Mouse (Mus musculus): Measurements from ENCODE around the gene Cxcl10. TPM values are rescaled to one million over a fixed set of nuclear protein-coding genes. Genes with fewer than 3 reads are reported as not detected.
A peak's percentile ranks its signal among the peaks of the same experiment; 100 is the strongest.

Gene Cxcl10
- polyA plus RNA-seq, 1 experiment from 2014 or later, result 1.1 TPM

DNA sequence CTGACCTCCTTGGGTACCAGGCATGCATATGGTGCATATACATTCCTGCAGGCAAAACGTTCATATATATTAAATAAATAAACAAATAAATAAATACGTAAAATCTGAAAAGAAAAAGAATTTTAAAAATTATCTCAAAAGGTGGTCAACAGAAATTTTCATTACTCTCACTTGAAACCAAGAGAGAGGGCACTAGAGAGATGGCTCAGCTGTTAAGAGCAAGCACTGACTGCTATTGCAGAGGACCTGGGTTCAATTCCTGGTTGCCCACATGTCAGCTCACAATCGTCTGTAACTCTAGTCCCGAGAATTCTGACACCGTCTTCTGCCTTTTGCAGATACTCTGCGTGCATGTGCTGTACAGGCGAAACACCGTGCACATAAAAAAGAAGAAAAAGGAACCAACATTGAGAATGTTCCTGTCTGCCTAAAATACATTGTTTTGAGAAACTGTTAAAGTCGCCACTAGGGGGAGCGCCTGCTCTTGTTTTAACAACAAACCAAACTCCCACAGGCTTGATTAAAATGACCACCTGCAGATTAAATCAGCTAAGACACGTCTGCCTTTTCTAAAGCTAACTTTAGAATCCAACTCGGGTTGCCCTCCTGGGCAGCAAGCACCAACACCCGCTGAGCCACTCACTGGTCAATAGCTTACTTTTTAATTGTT, 36.5 kb downstream of the Cxcl10 start:
- no peaks in the 10 kb centered on the region for H3K36me3 ChIP-seq

GRCm38 (mm10) chr5:92309681-92310511, 38.8 kb downstream of the Cxcl10 start, which contains the start of gene Sdad1:
Gene Sdad1, minus strand, starts transcription at chr5:92310479.
- H3K9ac ChIP-seq, result peak within 1 kb of the TSS; percentile 71
- peaks cover 17% of the 10 kb centered on the region for H3K36me3 ChIP-seq
- peak within 1 kb of the TSS; percentile 79 for H3K27ac ChIP-seq
- peak within 1 kb of the TSS; percentile 61 for H3K4me2 ChIP-seq
- ATAC-seq (ENCODE audit: insufficient number of reproducible peaks, low FRiP score, low TSS enrichment, low read depth), result peak; percentile 87
- no peaks in the 10 kb centered on the region for H3K9me3 ChIP-seq
- no peaks in the 10 kb centered on the region for H3K27me3 ChIP-seq
- peaks cover 21% of the 10 kb centered on the region for H3K4me1 ChIP-seq
- 2% methylated on average over 41 of the region's 41 CpGs for WGBS
- H3K4me3 ChIP-seq, result peak within 1 kb of the TSS; percentile 85

More for the DNA sequence above, 36.5 kb downstream of the Cxcl10 start:
- 14% methylated on average over 13 of the region's 13 CpGs for WGBS
- no peak overlapping the region for H3K27ac ChIP-seq
- ATAC-seq (ENCODE audit: insufficient number of reproducible peaks, low FRiP score, low TSS enrichment, low read depth), result no peak
- no peak overlapping the region for H3K4me2 ChIP-seq
- peaks cover 21% of the 10 kb centered on the region for H3K4me1 ChIP-seq
- no peaks in the 10 kb centered on the region for H3K9me3 ChIP-seq
- no peaks in the 10 kb centered on the region for H3K27me3 ChIP-seq
- no peak overlapping the region for H3K4me3 ChIP-seq
- H3K9ac ChIP-seq, result no peak overlapping the region

- H3K9me3 ChIP-seq, result no peaks in the 10 kb centered on the region
- H3K4me3 ChIP-seq, result no peak overlapping the region
- no peaks in the 10 kb centered on the region for H3K27me3 ChIP-seq
- 84% methylated on average over 3 of the region's 3 CpGs for WGBS
- no peak for ATAC-seq (ENCODE audit: insufficient number of reproducible peaks, low FRiP score, low TSS enrichment, low read depth)
- no peak overlapping the region for H3K4me2 ChIP-seq
- H3K27ac ChIP-seq, result no peak overlapping the region
- peaks cover 72% of the 10 kb centered on the region for H3K36me3 ChIP-seq
- H3K9ac ChIP-seq, result no peak overlapping the region
- H3K4me1 ChIP-seq, result peaks cover 13% of the 10 kb centered on the region
Measured at GRCm38 (mm10) chr5:92304291-92304690, 44.4 kb downstream of the Cxcl10 start.

GRCm38 (mm10) chr5:92302149-92302840, 46.4 kb downstream of the Cxcl10 start:
- 89% methylated on average over 13 of the region's 13 CpGs for WGBS
- H3K9ac ChIP-seq, result no peak overlapping the region
- peaks cover 88% of the 10 kb centered on the region for H3K36me3 ChIP-seq

More at GRCm38 (mm10) chr5:92302149-92302840, 46.4 kb downstream of the Cxcl10 start:
- Histone ChIP-seq H3K4me2 (no peak overlapping the region), H3K27me3 (no peaks in the 10 kb centered on the region), H3K4me3 (no peak overlapping the region), H3K27ac (no peak overlapping the region), H3K4me1 (0 out of 2 replicates have a peak, but pooled peaks cover 1% of the 10 kb centered on the region), H3K9me3 (no peaks in the 10 kb centered on the region)
- ATAC-seq (ENCODE audit: insufficient number of reproducible peaks, low FRiP score, low TSS enrichment, low read depth), result no peak

Other genes with a start within 250 kb of the Cxcl10 start
- 51.9 and 53.1 TPM in 2 replicates for gene Uso1, start 211.0 kb downstream of the Cxcl10 start, polyA plus RNA-seq (2015; fragmentation: Nextera tagmentation; extraction: Ambion mirVana)
- gene U90926, start 133.5 kb downstream of the Cxcl10 start, polyA plus RNA-seq (2015; fragmentation: Nextera tagmentation; extraction: Ambion mirVana), result not detected in 2 replicates
- gene Ppef2, start 92.6 kb downstream of the Cxcl10 start, polyA plus RNA-seq (2015; fragmentation: Nextera tagmentation; extraction: Ambion mirVana), result 0.12 and 0.19 TPM in 2 replicates
- 22.1 and 23.1 TPM in 2 replicates for gene Naaa, start 70.7 kb downstream of the Cxcl10 start, polyA plus RNA-seq (2015; fragmentation: Nextera tagmentation; extraction: Ambion mirVana)
- gene Sdad1, start 38.4 kb downstream of the Cxcl10 start, polyA plus RNA-seq (2015; fragmentation: Nextera tagmentation; extraction: Ambion mirVana), result 37.1 and 40.5 TPM in 2 replicates
- 0.31 and 0.55 TPM in 2 replicates for gene Cxcl9, start 20.8 kb downstream of the Cxcl10 start, polyA plus RNA-seq (2015; fragmentation: Nextera tagmentation; extraction: Ambion mirVana)
- gene Art3, start 17.1 kb downstream of the Cxcl10 start, polyA plus RNA-seq (2015; fragmentation: Nextera tagmentation; extraction: Ambion mirVana), result 7.3 and 13.3 TPM in 2 replicates
- 45.4 and 47.7 TPM in 2 replicates for gene Nup54, start 86.3 kb upstream of the Cxcl10 start, polyA plus RNA-seq (2015; fragmentation: Nextera tagmentation; extraction: Ambion mirVana)
- gene Scarb2, start 157.9 kb upstream of the Cxcl10 start, polyA plus RNA-seq (2015; fragmentation: Nextera tagmentation; extraction: Ambion mirVana), result 13.6 and 14.3 TPM in 2 replicates
- gene Fam47e, start 206.2 kb upstream of the Cxcl10 start, polyA plus RNA-seq (2015; fragmentation: Nextera tagmentation; extraction: Ambion mirVana), result not detected in 2 replicates

Data from limb, embryonic 15.5 days (tissue).